Mouse (Mus musculus): ENCODE data around the gene Rab35.

GRCm38 (mm10) chr5:115585616-115586015 is 46.1 kb upstream of the Rab35 start:
- TF ChIP-seq POLR2A (IDR thresholded peaks at IDR 0.05; ENCODE audit: low read depth, low read length) (no peak), CTCF (IDR thresholded peaks at IDR 0.05; ENCODE audit: extremely low read depth, insufficient read depth, insufficient read length, insufficient replicate concordance) (no peak)

Measured in spleen, adult 2 months (tissue).